Mouse (Mus musculus) gastrocnemius, postnatal 4 days (tissue): ENCODE measurements around the gene Tmc6. TPM values are rescaled to one million over a fixed set of nuclear protein-coding genes. Genes with fewer than 3 reads are reported as not detected.
A peak's percentile ranks its signal among the peaks of the same experiment; 100 is the strongest.
"Not testable (repeated sequence)": the region's sequence is repeated elsewhere in the genome, so short reads cannot be mapped to it uniquely, and the experiment has no call there.

Experiments
- DNase-seq, 2 experiments: peaks; one replicate each; pipeline ENCODE4 v3.0.0; 2021 to 2022; ENCODE audit warnings: low spot score in 2 of 2, mixed read lengths in 2 of 2
- long read RNA-seq, 2 experiments: library from polyadenylated mRNA; stranded (forward); transcript quantifications; one replicate each; pipeline ENCODE4 v2.0.0; 2021
- total RNA-seq, 2 experiments: library from RNA; stranded (reverse); gene quantifications; 2 replicates each; pipeline ENCODE4 v1.2.3; 2021

Gene Tmc6
- total RNA-seq, result 10 to 100 TPM; 17.9 to 25.2 TPM
- long read RNA-seq, experiment 1, transcript Tmc6-201 (20 exons, 2,865 nt), result major isoform, 12 of 27 reads
- long read RNA-seq, experiment 1, partial matches to known transcripts, result 4 of 27 reads
- long read RNA-seq, experiment 1, other reads (novel, unspliced or antisense), result 11 of 27 reads
- long read RNA-seq, experiment 2, transcript Tmc6-201 (20 exons, 2,865 nt), result major isoform, 16 of 46 reads
- long read RNA-seq, experiment 2, partial matches to known transcripts, result 7 of 46 reads
- long read RNA-seq, experiment 2, other reads (novel, unspliced or antisense), result 23 of 46 reads

GRCm38 (mm10) chr11:117781993-117782704 lies at the start of gene Tmc6, which contains the start of gene Tmc8:
Gene Tmc6, minus strand, starts transcription at chr11:117782198.
Gene Tmc8, plus strand, starts transcription at chr11:117782076.
- DNase-seq, result no peak

- no peak for DNase-seq
Measured at GRCm38 (mm10) chr11:117830401-117830800, 48.4 kb upstream of the Tmc6 start.

- no peak for DNase-seq
Measured at GRCm38 (mm10) chr11:117829671-117830215, 47.7 kb upstream of the Tmc6 start.

- DNase-seq, result peak in 1 of 2 experiments; percentile 66
Measured at GRCm38 (mm10) chr11:117828888-117829604, 47.0 kb upstream of the Tmc6 start.

- peak in 1 of 2 experiments; percentile 45 for DNase-seq
Measured at GRCm38 (mm10) chr11:117828149-117828887, 46.3 kb upstream of the Tmc6 start.

- DNase-seq, result no peak
Measured at GRCm38 (mm10) chr11:117827386-117827785, 45.4 kb upstream of the Tmc6 start.

- DNase-seq, result no peak
Measured at GRCm38 (mm10) chr11:117826916-117827315, 44.9 kb upstream of the Tmc6 start.

- no peak for DNase-seq
Measured at GRCm38 (mm10) chr11:117826164-117826563, 44.2 kb upstream of the Tmc6 start.

- peak; percentile 61 to 79 for DNase-seq
Measured at GRCm38 (mm10) chr11:117825333-117826101, 43.5 kb upstream of the Tmc6 start, which contains the start of the genes Afmid and Tk1. Gene Afmid, plus strand, starts transcription at chr11:117825924. Gene Tk1, minus strand, starts transcription at chr11:117826092.

- DNase-seq, result peak; percentile 58 to 76
Measured at GRCm38 (mm10) chr11:117824060-117824969, 42.3 kb upstream of the Tmc6 start.

GRCm38 (mm10) chr11:117823411-117823810 lies 41.4 kb upstream of the Tmc6 start:
- no peak for DNase-seq

GRCm38 (mm10) chr11:117822728-117823241 lies 40.8 kb upstream of the Tmc6 start:
- DNase-seq, result peak in 1 of 2 experiments; percentile 48

- no peak for DNase-seq
Measured at GRCm38 (mm10) chr11:117821868-117822267, 39.9 kb upstream of the Tmc6 start.

- DNase-seq, result no peak
Measured at GRCm38 (mm10) chr11:117820173-117820572, 38.2 kb upstream of the Tmc6 start.

GRCm38 (mm10) chr11:117819095-117819494 lies 37.1 kb upstream of the Tmc6 start:
- no peak for DNase-seq

- no peak for DNase-seq
Measured at GRCm38 (mm10) chr11:117816389-117816996, 34.5 kb upstream of the Tmc6 start.

GRCm38 (mm10) chr11:117815850-117816249 lies 33.9 kb upstream of the Tmc6 start:
- DNase-seq, result not testable (repeated sequence)
